Mouse (Mus musculus): ENCODE results near the gene Dclre1b.
"Not testable (repeated sequence)": the region's sequence is repeated elsewhere in the genome, so short reads cannot be mapped to it uniquely, and the experiment has no call there.

Dclre1b gene

GRCm38 (mm10) chr3:103810967-103811366, 1.7 kb upstream of the Dclre1b start:
- no peak for DNase-seq (ENCODE audit: low spot score)

- no peak for DNase-seq (ENCODE audit: low spot score)
Measured at GRCm38 (mm10) chr3:103809799-103810150, 531 bp upstream of the Dclre1b start.

GRCm38 (mm10) chr3:103805671-103806070, 3.6 kb downstream of the Dclre1b start:
- no peak for DNase-seq (ENCODE audit: low spot score)

GRCm38 (mm10) chr3:103802861-103803260, 6.4 kb downstream of the Dclre1b start:
- DNase-seq (ENCODE audit: low spot score) = no peak

GRCm38 (mm10) chr3:103801631-103802531, 7.4 kb downstream of the Dclre1b start:
- DNase-seq (ENCODE audit: low spot score) = no peak

- DNase-seq (ENCODE audit: low spot score) = no peak
Measured at GRCm38 (mm10) chr3:103799507-103799906, 9.7 kb downstream of the Dclre1b start.

- no peak for DNase-seq (ENCODE audit: low spot score)
Measured at GRCm38 (mm10) chr3:103796389-103796788, 12.9 kb downstream of the Dclre1b start.

GRCm38 (mm10) chr3:103792566-103792965, 16.7 kb downstream of the Dclre1b start:
- no peak for DNase-seq (ENCODE audit: low spot score)

- DNase-seq (ENCODE audit: low spot score) = not testable (repeated sequence)
Measured at GRCm38 (mm10) chr3:103792111-103792406, 17.2 kb downstream of the Dclre1b start.

- DNase-seq (ENCODE audit: low spot score) = peak; percentile 88
Measured at GRCm38 (mm10) chr3:103791230-103792110, 17.8 kb downstream of the Dclre1b start, which contains the start of gene Hipk1. Gene Hipk1, minus strand, starts transcription at chr3:103791563.

- no peak for DNase-seq (ENCODE audit: low spot score)
Measured at GRCm38 (mm10) chr3:103790346-103791145, 18.7 kb downstream of the Dclre1b start.

- DNase-seq (ENCODE audit: low spot score) = no peak
Measured at GRCm38 (mm10) chr3:103789891-103790345, 19.3 kb downstream of the Dclre1b start.

GRCm38 (mm10) chr3:103789096-103789495, 20.1 kb downstream of the Dclre1b start:
- DNase-seq (ENCODE audit: low spot score) = no peak

GRCm38 (mm10) chr3:103787225-103787624, 22.0 kb downstream of the Dclre1b start:
- no peak for DNase-seq (ENCODE audit: low spot score)

- DNase-seq (ENCODE audit: low spot score) = no peak
Measured at GRCm38 (mm10) chr3:103782844-103783609, 26.2 kb downstream of the Dclre1b start.

- no peak for DNase-seq (ENCODE audit: low spot score)
Measured at GRCm38 (mm10) chr3:103780777-103781176, 28.5 kb downstream of the Dclre1b start.

GRCm38 (mm10) chr3:103780271-103780670, 29.0 kb downstream of the Dclre1b start:
- DNase-seq (ENCODE audit: low spot score) = no peak

- DNase-seq (ENCODE audit: low spot score) = no peak
Measured at GRCm38 (mm10) chr3:103779183-103779582, 30.1 kb downstream of the Dclre1b start.

- no peak for DNase-seq (ENCODE audit: low spot score)
Measured at GRCm38 (mm10) chr3:103778660-103779059, 30.6 kb downstream of the Dclre1b start.

- DNase-seq (ENCODE audit: low spot score) = no peak
Measured at GRCm38 (mm10) chr3:103777940-103778339, 31.3 kb downstream of the Dclre1b start.

- no peak for DNase-seq (ENCODE audit: low spot score)
Measured at GRCm38 (mm10) chr3:103774009-103774408, 35.2 kb downstream of the Dclre1b start.
